Comparison of ENCODE assay signal across 8 mouse cellular contexts in genomic region chr19:32485681-32486105, GRCm38 (mm10). TPM values are rescaled to one million over a fixed set of nuclear protein-coding genes. Genes with fewer than 3 reads are reported as not detected.
DNase-seq lines count a peak whose midpoint lies in the region; ATAC-seq and TF ChIP-seq lines count a peak whose summit lies in the region.

Gene Minpp1 (plus strand): TSS chr19:32485769.

- H3K4me1 ChIP-seq in bone marrow macrophage, adult 2 months (ENCODE audit: control insufficient read depth, insufficient read depth, low read length) = peaks cover 16% of the 10 kb centered on the region
- H3K4me1 ChIP-seq in embryonic facial prominence, embryonic 15.5 days = peaks cover 19% of the 10 kb centered on the region
- peaks cover 3% of the 10 kb centered on the region; the same call in 1 of the 2 replicates for H3K4me1 ChIP-seq in kidney, embryonic 14.5 days (ENCODE audit: control insufficient read depth, insufficient read depth, low read length)
- H3K4me1 ChIP-seq in liver, adult 2 months (ENCODE audit: control insufficient read depth, insufficient read depth, low read length) = peaks cover 13% of the 10 kb centered on the region

- no peaks in the 10 kb centered on the region for H3K9me3 ChIP-seq in embryonic facial prominence, embryonic 15.5 days (replicated peaks)
- no peaks in the 10 kb centered on the region for H3K9me3 ChIP-seq in kidney, embryonic 14.5 days (ENCODE audit: control insufficient read depth, low read length)

- peaks cover 13% of the 10 kb centered on the region for H3K79me2 ChIP-seq in liver, adult 2 months (ENCODE audit: control insufficient read depth, insufficient read depth, low read length)
- peaks cover 20% of the 10 kb centered on the region for H3K79me2 ChIP-seq in myocyte (ENCODE audit: control insufficient read depth, insufficient read depth)

- H3K4me3 ChIP-seq in bone marrow macrophage, adult 2 months (ENCODE audit: insufficient read depth, low read length) = peak within 1 kb of the TSS; percentile 95
- H3K4me3 ChIP-seq in embryonic facial prominence, embryonic 15.5 days (replicated peaks) = peak within 1 kb of the TSS; percentile 83
- H3K4me3 ChIP-seq in kidney, embryonic 14.5 days (ENCODE audit: low read length) = peak within 1 kb of the TSS; percentile 77
- H3K4me3 ChIP-seq in liver, adult 2 months (ENCODE audit: insufficient read depth, low read depth, low read length) = peak within 1 kb of the TSS; percentile 82
- H3K4me3 ChIP-seq in myocyte = peak within 1 kb of the TSS; percentile 54

- no peaks in the 10 kb centered on the region for H3K27me3 ChIP-seq in embryonic facial prominence, embryonic 15.5 days
- no peaks in the 10 kb centered on the region for H3K27me3 ChIP-seq in kidney, embryonic 14.5 days (ENCODE audit: control insufficient read depth, insufficient read depth, low read length)
- H3K27me3 ChIP-seq in liver, adult 2 months (ENCODE audit: control insufficient read depth, insufficient read depth, low read length) = no peaks in the 10 kb centered on the region
- H3K27me3 ChIP-seq in myocyte (ENCODE audit: control insufficient read depth, insufficient read depth, insufficient read length) = peaks cover 7% of the 10 kb centered on the region
- no peaks in the 10 kb centered on the region for H3K27me3 ChIP-seq in splenic B cell, adult 2 months (ENCODE audit: control insufficient read depth, insufficient read depth, low read length, poor library complexity, severe bottlenecking)

- peak; percentile 91 to 93 for DNase-seq in B cell, adult 2 months
- peak; percentile 75 to 80 for DNase-seq in heart, adult 9 months (ENCODE audit: low spot score in 2 of 2)
- DNase-seq in liver, adult 2 months (ENCODE audit: extremely low read depth, low read depth, low spot score) = peak; percentile 60
- peak; percentile 85 for DNase-seq in splenic B cell, adult 2 months (ENCODE audit: low read depth, low spot score)

- no peak for TF ChIP-seq CTCF in bone marrow macrophage, adult 2 months (IDR thresholded peaks at IDR 0.05; ENCODE audit: low read depth, low read length)
- no peak for TF ChIP-seq CTCF in liver, adult 2 months (IDR thresholded peaks at IDR 0.05; ENCODE audit: low read depth, low read length)

- peak within 1 kb of the TSS; percentile 75 for H3K9ac ChIP-seq in embryonic facial prominence, embryonic 15.5 days
- peak within 1 kb of the TSS; percentile 76 for H3K9ac ChIP-seq in kidney, embryonic 14.5 days (ENCODE audit: low read depth, low read length)
- H3K9ac ChIP-seq in liver, adult 2 months (ENCODE audit: low read depth, low read length) = peak within 1 kb of the TSS; percentile 99

- TF ChIP-seq POLR2A in bone marrow macrophage, adult 2 months (IDR thresholded peaks at IDR 0.05; ENCODE audit: borderline replicate concordance, low read depth, low read length) = no peak
- peak; percentile 65; the same call in 1 of the 2 replicates for TF ChIP-seq POLR2A in liver, adult 2 months (IDR thresholded peaks at IDR 0.05; ENCODE audit: extremely low read depth, insufficient read depth, low read length)
- peak; percentile 90 for TF ChIP-seq POLR2A in myocyte (IDR thresholded peaks at IDR 0.05; ENCODE audit: insufficient read length, low read depth)

- H3ac ChIP-seq in myocyte (ENCODE audit: control insufficient read depth, insufficient read length) = peak within 1 kb of the TSS; percentile 90

- peak; percentile 91 for ATAC-seq in embryonic facial prominence, embryonic 15.5 days (ENCODE audit: insufficient number of reproducible peaks, low FRiP score, low TSS enrichment, low read depth)
- peak; percentile 90 for ATAC-seq in kidney, embryonic 14.5 days (ENCODE audit: low FRiP score, low TSS enrichment)

- WGBS in embryonic facial prominence, embryonic 15.5 days = under 1% methylated on average over 64 of the region's 64 CpGs
- under 1% methylated on average over 64 of the region's 64 CpGs for WGBS in kidney, embryonic 14.5 days
- WGBS in liver, adult 2 months = under 1% methylated on average over 64 of the region's 64 CpGs

- peak within 1 kb of the TSS; percentile 49 for H3K27ac ChIP-seq in bone marrow macrophage, adult 2 months (ENCODE audit: insufficient read depth, low read depth, low read length)
- H3K27ac ChIP-seq in embryonic facial prominence, embryonic 15.5 days (replicated peaks) = peak within 1 kb of the TSS; percentile 88
- peak within 1 kb of the TSS; percentile 86 for H3K27ac ChIP-seq in kidney, embryonic 14.5 days (ENCODE audit: low read depth, low read length)
- peak within 1 kb of the TSS; percentile 88 for H3K27ac ChIP-seq in liver, adult 2 months (replicated peaks; ENCODE audit: insufficient read depth, low read depth, low read length)

- no peaks in the 10 kb centered on the region for H3K36me3 ChIP-seq in embryonic facial prominence, embryonic 15.5 days
- H3K36me3 ChIP-seq in kidney, embryonic 14.5 days (ENCODE audit: control insufficient read depth, insufficient read depth, low read length) = no peaks in the 10 kb centered on the region
- no peaks in the 10 kb centered on the region for H3K36me3 ChIP-seq in liver, adult 2 months (ENCODE audit: control insufficient read depth, insufficient read depth, low read length)
- H3K36me3 ChIP-seq in myocyte (ENCODE audit: control insufficient read depth, insufficient read depth) = no peaks in the 10 kb centered on the region
- no peaks in the 10 kb centered on the region for H3K36me3 ChIP-seq in splenic B cell, adult 2 months (ENCODE audit: control insufficient read depth, insufficient read depth, low read length, poor library complexity, severe bottlenecking)

- peak within 1 kb of the TSS; percentile 81 for H3K4me2 ChIP-seq in embryonic facial prominence, embryonic 15.5 days (replicated peaks)
- peak within 1 kb of the TSS; percentile 86 for H3K4me2 ChIP-seq in kidney, embryonic 14.5 days (replicated peaks; ENCODE audit: low read depth, low read length)
- peak within 1 kb of the TSS; percentile 99 for H3K4me2 ChIP-seq in myocyte (ENCODE audit: low read depth)

TF ChIP-seq in myocyte, 11 proteins besides CTCF, POLR2A, EP300 and RAD21:
- peak; percentile 39 for TF ChIP-seq E2F4 (IDR thresholded peaks at IDR 0.05; ENCODE audit: insufficient read depth)
- TF ChIP-seq TCF12 (IDR thresholded peaks at IDR 0.05; ENCODE audit: insufficient read depth, poor library complexity, severe bottlenecking) = no peak
- peak in 1 of 3 experiments; percentile 23 for TF ChIP-seq MYOG (IDR thresholded peaks at IDR 0.05; ENCODE audit: control insufficient read depth in 1 of 3, insufficient read depth in 1 of 3, insufficient read length in 2 of 3, low read depth in 2 of 3)
- no peak for TF ChIP-seq CEBPB (IDR thresholded peaks at IDR 0.05; ENCODE audit: insufficient read depth, poor library complexity, severe bottlenecking)
- TF ChIP-seq POLR2AphosphoS2 (IDR thresholded peaks at IDR 0.05; ENCODE audit: insufficient read length, low read depth) = peak; percentile 83
- no peak for TF ChIP-seq TCF3 (IDR thresholded peaks at IDR 0.05; ENCODE audit: insufficient read length, low read depth)
- peak in 1 of 3 experiments; percentile 2 for TF ChIP-seq MYOD1 (IDR thresholded peaks at IDR 0.05; ENCODE audit: control insufficient read depth in 1 of 3, insufficient read length in 2 of 3, low read depth in 2 of 3)
- TF ChIP-seq MAX (IDR thresholded peaks at IDR 0.05; ENCODE audit: low read depth) = no peak
- TF ChIP-seq REST (IDR thresholded peaks at IDR 0.05; ENCODE audit: insufficient read depth, insufficient read length) = no peak
- TF ChIP-seq USF1 (IDR thresholded peaks at IDR 0.05; ENCODE audit: low read depth) = no peak
- TF ChIP-seq SRF (IDR thresholded peaks at IDR 0.05; ENCODE audit: control insufficient read depth, insufficient read length, low read depth) = peak; percentile 58

RNA-seq across cellular contexts. Expression of gene Minpp1, which starts in this region (rescaled TPM):
- 17.5 and 18.5 TPM in 2 replicates for polyA plus RNA-seq in bone marrow macrophage, adult 2 months (2012; ENCODE audit: insufficient read depth, insufficient read length, missing spikeins)
- polyA plus RNA-seq in embryonic facial prominence, embryonic 15.5 days (2015; fragmentation: Nextera tagmentation; extraction: Ambion mirVana) = 62.4 and 62.5 TPM in 2 replicates
- polyA plus RNA-seq in kidney, embryonic 14.5 days (2014; fragmentation: Nextera tagmentation; extraction: Ambion mirVana) = 62.6 and 82.4 TPM in 2 replicates
- 35.3 and 44.6 TPM in 2 replicates for total RNA-seq in liver, adult 2 months (2014; rRNA removed)
- 46.8 and 53.9 TPM in 2 replicates for polyA plus RNA-seq in liver, adult 2 months (2012; rRNA removed)
- polyA plus RNA-seq in myocyte (2012; fragmentation: generic; extraction: Trizol) = 22.9 TPM

Comparison
In these comparisons a context has a peak if more than half of its experiments do, and no peak if none do; other contexts are left out.
1. Peak in every context shown above with its lines: DNase-seq, ATAC-seq, H3K4me3 ChIP-seq and H3K27ac ChIP-seq.